Mouse (Mus musculus) CH12F3 (cell line): ENCODE results near the gene Sema3a.

Source experiments
- in situ Hi-C: fragments of 300-500 bp; cut with MboI; formaldehyde crosslinking; loops from 2 replicates; pipeline ENCODE4 v1.14.3; 2020; ENCODE audit warnings: low sequenced_read_pairs

Sema3a gene

DNA sequence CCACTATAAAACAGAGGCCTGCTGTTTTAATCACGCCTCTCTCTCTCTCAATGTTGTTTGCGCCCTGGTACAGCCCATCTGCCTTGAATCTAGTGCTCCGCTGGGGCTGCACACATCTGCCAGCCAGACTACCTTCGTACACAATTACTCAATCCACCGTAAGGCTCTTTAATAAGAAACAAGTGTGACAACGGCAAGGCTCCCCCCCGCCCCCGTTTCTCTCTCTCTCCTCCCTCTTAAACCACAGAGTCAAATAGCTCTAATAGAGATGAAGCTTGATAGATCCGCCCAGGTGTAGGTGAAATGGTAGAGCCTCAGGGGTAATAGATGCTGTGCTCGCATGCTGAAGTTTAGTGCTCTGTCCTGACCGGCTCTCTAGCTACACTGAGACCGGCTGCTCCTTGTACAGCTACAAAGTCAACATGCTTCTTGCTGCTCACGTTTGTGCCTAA is at the start of gene Sema3a:
Sema3a (plus strand) TSS at position 174 of the 452 bp plus-strand sequence.
- in situ Hi-C loops = no loop called here

DNA sequence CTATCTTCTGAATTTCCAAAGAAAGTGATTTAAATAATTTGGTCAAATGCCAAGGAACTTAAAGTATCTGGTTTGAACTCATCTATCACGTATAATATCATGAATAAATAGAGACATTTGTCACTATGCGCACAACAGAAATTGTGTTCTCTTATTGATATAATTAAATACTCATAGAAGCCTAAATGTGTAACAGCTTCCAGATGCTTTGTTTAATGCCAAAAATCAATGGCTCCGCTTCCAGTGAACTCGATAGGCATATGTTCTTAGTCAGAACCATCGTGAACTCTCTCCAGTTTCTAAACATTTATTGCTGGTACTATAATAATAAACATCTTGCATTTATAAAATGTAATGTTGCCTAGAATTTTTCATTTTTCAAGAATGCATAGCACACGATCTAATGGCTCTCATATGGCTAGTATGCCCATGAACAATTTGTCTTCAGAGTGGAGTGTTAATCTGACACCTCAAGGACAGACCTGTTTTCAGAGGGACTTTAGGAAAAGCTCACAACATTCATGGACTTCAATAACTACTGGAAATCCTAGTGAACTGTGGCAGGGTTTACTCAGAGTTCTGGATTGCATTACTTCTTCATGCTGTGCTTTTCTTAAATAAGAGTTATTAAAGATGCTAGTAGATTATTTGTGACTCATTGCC is 40.3 kb upstream of the Sema3a start:
- in situ Hi-C loops = no loop called here

DNA sequence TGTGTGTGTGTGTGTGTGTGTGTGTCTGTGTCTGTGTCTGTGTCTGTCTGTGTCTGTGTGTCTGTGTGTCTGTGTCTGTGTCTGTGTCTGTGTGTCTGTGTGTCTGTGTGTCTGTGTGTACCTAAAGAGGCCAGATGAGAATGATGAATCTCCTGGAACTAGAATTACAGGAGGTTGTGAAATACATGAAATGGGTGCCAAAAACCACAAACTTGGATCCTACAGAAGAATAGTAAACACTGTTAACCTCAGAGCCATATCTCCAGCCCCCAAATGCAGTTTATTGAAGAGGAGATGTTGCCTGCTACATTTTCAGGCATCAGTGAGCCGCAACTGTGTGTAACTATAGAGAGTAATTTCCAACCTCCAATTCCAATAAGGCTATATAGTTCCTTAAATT is 34.8 kb upstream of the Sema3a start:
- in situ Hi-C loops = no loop called here

DNA sequence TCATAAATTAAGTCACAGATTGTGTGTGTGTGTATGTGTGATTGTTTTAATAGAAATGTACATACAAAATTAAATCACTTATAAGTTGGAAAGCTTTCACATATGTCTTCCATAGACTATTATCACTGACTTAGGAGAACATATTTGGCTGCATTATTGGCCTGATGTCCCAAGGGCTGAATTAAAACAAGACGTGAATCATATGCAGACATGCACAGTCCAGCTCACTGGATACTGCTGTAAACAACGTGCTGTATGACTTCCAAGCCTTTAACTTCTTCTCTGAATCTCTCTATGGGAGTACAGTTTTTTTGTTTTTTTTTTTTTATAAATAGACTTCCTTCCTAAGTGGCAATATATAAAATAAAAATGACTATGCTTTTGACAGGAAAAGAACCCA is 15.7 kb upstream of the Sema3a start:
- in situ Hi-C loops = no loop called here

DNA sequence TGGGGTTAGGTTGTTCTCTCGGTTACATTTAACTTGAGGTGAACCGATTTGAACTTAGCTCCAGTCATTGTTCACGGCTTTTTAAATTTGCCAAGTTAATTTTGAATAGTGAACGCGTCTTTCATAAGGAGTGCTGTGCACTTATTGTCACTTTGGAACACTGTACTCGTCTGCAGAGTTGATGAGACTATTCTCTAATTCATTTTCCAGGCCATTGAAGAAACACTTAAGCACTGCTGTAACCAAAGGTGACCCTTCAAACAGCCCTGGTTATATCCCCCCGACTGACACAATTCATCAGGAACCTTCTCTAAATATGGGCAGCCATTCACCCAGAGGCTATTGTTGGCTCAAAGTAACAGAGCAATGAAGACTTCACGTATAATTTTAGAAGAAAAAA is 8.0 kb upstream of the Sema3a start:
- in situ Hi-C loops = no loop called here

DNA sequence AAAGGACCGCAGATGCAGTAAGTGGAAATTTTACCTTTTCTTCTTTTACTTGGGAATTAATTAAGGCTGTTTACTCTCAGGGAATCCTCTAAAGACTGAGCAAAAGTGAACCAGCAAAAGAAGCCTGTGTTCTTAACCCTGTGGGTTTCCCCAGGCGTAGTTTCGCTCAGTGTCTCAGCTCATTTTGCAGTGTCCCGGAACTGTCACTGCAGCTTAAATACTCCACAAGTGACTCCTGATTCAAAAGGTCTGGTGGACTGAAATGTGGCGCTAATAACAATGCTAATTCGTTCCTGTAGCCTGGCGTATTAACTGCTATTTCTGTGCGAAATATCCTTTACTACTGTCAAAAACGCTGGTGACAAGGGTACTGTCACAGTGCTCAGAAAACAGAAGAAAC is 543 bp downstream of the Sema3a start:
- in situ Hi-C loops = no loop called here

DNA sequence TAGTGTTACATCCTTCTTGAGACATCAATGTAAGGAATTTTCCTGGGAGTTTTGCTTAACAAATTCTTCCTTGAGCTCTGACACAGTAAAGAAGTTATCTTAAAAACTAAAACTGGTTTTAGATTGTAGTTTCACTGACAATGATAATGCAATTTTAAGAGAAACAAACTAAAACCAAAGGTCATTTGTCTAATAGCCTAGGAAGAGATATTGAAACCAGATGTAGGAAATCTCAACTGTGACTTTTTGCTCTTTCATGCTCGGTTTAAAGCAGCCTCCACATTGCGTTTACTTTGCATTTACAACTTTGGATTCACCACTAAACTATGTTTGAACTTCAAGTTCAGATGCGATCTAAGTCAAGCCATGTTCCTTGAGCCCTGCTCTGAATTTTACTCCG is 982 bp downstream of the Sema3a start:
- in situ Hi-C loops = no loop called here

DNA sequence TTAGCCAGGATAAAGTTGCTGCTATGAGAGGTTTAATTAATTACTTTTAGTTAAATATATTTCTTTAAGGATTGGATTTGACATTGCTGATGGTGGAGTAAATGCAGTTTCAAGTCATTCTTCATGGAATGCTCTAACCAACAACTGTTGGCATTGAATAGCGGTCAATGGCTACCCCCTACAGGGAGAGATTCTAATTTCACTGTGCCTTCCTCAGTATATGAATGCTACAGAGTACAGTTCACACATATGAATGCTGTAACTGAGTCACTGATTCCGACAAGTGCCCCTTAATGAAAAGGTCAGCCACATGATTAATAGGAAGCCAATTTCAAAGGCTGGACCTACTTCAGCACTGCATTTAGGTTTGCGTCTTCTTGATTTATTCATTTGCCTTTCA is 1.9 kb downstream of the Sema3a start:
- in situ Hi-C loops = no loop called here

DNA sequence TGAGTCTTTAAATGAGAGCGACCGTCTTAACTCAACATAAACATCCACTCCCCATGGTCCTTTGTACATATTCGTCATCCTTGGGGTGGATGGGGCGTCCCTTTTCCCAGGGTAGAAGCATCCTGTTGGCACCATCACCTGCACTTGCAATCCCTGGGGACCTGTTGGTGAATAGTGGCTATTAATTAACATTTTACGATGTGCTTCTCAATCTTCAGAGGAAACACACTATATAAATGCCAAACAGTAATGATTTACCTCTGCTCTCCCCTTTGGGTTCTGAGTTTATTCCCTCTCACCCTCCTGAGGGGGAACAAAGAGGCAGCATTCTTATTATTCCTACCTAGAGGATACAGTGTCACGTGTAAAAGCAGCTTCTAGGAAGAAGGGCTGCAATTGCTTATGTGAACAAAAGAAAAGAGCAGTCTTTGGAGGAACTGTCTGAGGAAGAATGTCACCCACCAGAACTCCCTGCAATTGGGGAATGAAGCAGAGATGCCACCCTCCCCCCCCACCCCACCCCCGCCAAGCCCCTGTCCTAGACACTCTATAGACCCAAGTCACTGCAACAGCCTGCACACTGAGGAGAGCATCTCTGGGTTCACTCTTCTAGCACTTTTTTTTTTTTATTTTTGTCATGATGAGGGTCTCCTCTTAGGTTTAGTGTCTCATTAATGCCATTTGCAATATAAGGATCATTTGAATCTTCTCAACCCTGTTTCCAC is 19.7 kb downstream of the Sema3a start:
- in situ Hi-C loops = no loop called here

DNA sequence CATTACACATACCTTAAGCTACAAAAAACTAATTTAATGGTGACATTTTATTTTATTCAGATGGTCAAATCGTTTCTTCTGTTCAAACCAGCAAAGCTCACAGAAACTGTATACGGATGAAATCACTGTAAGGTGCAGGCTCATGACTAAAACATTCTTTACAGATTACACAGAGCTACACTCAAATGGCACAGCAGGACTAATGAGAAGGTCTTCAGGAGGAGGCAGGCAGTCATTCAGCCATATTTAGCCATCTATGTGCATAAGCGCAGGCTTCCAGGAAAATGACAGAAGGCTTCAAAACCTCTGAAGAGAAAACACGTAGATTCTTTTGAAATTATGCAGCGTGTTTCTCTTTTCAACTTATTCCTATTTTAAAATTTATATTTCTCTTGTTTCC is 24.7 kb downstream of the Sema3a start:
- in situ Hi-C loops = no loop called here

DNA sequence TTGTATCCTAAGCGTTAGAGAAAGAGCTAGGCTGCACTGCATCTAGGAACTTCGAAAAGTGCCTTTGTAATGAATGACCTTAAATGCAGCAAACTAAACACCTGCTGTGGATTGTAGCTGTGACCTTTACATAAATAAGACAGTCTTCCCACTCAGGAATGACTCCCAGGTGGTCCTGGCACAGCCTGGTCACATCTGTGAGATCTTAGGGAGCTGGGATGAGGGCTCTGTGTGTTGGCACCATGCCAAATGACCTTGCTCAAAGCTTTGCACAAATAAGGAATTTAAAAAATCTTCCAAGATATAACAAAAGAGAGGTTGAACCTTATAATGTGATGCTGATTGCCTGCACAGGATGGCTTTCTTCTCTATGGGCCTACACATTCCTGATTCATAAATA is 25.8 kb downstream of the Sema3a start:
- in situ Hi-C loops = no loop called here

DNA sequence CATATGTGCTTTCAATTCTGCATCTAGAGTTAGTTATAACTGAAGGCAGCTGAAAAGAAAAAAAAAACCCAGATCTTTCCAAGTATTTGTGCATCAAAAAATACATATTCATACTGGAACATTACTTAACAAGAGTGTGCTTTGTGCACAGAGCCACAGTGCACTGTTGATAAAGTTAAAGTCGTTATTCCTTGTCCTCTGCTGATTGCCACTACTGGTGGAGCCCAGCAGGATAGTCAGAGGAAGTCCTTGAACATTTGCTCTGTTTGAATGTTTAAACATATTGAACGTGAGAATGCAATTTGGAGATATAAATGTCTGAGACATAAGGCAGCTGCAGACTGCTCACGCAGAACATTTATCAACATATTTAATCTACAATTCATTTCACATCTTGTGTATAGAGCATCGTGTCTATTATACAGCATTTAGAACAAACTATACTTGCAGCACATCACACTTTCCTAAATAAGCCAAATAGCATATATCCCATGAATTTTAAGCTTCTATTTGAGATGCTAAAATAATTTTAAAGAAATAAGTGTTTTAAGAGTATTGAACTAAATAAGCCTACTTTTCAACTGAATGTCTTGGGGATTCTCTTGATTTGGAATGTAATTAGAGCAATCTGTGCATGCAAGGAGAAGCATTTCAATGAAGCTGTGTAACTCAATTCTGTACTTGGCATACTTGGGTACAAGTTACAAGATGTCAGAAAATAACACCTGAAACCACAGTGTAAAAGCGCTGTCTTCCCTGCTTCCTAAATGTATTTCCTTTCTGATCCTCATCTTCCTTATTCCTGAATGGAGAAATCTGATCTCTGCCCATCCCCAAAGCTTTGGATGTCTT is 32.8 kb downstream of the Sema3a start:
- in situ Hi-C loops = no loop called here

DNA sequence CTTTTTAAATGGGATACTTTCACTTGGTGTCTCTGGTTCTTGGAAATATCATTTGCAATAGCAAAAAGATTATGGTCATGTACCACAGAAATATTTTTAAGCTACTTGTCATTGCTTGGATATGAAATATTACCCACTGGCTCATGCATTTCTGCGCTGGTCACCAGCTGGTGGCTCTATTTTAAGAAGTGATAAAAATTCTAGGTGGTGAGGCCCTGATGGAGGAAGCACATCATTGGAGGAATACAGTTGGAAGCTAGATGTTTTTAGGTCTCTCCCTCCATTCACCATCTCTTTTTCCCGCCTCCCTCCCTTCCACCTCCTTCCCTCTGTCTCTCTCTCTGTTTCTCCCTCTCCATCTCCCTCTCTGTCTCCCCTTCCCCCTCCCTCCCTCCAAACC is 57.0 kb downstream of the Sema3a start:
- in situ Hi-C loops = no loop called here

DNA sequence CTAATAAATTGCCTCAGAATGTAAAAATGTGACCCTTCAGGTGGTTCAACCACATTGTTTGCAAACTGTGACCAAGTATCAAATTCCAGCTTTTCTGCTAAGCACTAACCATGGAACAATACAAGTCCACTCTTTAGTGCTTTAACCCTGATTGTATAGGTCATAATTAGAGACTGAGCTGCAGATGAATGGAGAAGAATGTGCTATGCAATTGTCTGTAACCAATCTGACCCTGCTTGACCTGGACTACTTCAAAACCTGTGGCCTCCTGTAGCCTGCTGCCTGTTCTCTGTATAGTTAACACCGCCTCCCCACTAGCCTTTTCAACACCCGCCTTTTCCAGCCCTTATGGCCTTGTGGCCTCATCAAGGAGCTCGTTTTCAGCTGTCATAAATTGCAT is 72.7 kb downstream of the Sema3a start:
- in situ Hi-C loops = no loop called here

DNA sequence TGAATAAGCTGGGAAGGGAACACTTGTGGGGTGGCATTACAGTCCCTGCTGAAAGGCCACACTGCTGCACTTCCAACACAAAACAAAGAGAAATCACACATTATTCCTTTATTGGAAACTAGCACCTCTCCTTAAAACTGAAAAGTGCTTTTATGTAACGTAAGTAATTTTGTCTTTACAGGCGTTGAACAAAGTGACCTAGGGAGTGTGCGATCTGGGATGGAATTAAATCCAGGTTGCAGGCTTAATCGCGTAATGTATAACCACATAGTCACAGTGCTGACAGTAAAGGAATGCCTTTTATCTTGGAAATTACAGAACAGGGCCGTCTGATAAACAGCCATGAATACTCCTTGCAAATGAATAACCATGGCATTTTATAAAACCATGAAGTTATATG is 74.5 kb downstream of the Sema3a start:
- in situ Hi-C loops = no loop called here

DNA sequence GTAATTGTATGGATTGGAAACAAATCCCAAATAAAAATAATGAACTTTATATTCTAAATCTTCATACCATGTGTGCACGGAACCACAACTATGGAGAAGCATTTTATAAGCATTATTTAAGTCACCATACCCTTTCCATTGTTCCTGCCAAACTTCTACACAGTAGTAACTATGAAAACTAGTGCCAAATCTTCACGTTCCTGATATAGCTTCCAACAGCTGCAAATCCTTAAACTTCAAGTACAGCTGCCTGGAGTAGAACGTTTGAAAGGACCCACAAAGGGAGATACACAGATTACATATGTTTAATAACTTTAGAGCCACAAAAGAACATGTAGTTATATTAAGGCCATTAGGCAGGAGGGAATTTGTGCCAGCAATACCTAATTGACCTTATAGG is 130.1 kb downstream of the Sema3a start:
- in situ Hi-C loops = no loop called here

DNA sequence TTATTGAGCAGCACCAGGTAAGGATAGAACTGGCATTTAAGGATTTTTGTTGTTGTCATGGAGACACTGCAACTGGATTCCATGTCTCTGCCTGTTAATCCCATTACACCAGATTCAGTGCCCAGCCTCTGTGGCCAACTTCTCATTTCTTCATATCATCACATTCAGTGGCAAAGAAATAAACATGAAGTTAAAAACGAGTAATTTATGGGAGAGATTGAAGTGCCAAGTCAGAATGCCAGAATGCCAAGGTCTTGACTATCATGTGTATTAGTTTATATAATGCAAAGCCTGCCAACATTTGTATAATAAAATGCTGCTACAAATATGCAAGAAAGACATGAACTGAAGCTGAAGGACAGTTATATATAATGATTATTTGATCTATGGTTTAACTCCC is 131.1 kb downstream of the Sema3a start:
- in situ Hi-C loops = no loop called here

DNA sequence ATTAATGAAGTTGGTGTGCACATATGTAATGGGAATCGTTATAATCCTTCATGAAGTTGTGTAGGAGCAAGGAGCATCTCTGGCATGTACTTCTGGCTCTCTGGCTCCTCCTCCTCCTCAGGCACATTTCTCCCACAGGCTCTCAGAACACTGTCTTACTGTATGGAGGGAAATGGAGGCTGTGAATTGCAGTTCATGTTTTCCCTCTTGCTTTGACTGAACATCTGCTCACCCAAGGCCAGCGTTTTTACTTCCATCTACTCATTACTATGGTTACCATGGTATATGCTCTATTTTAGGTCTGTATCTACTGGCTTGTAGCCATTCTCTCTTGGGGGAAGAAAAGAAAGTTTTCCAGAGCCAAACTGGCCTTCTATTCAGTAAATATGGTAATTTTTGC is 137.9 kb downstream of the Sema3a start:
- in situ Hi-C loops = no loop called here

DNA sequence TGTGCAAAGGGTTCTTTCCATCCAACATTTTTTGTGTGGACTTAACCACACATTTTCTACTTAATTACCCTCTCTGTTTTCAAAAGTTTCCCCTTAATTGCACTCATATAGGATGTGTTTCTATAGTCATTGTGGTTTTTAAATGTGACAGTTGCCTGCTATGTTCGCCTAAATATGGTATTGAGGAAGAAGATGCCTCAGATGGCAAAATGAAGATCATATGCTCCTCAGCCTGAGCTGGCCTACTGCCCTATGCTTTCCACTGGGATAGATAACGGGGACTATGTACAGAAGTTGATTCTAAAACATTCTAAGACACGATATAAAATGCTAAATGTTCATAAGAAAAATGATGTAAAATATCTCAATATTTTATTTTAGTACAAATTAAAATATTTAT is 138.3 kb downstream of the Sema3a start:
- in situ Hi-C loops = no loop called here

DNA sequence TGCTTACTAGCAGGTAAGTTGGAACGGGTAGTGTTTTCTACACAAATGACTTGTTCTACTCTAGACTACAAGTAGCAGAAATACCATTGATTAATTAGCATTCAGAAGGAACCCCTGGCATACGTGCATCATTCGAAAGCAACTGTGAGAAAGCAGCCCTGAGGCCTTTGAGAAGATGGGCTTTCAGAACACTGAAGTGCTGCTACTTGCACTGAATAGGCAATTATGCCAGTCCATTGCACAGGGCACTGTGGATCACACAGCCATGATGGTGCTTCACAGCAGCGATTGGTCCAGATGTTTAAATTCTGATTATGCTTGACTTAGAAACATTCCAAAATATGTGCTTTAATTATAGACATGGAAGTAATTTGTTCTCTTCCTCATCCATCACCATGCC is 187.5 kb downstream of the Sema3a start:
- in situ Hi-C loops = no loop called here

DNA sequence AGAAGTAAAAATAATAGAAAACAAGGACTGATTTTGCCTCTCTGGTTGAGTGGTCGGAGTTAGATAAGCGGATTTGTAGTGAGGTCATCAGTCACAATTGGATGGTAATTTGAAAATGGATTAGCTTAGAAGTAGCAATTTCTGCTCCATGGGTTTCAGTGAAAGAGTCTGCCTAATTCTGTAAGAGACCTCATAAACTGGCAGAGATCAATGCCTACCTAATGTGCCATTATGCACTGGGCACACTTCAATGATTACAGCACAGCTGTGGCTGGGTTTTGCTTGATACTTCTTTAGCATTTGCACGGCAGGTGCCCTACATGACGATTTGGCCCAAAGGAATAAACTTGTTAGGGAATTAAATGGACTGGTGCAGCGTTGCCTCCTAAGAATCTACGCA is 188.8 kb downstream of the Sema3a start:
- in situ Hi-C loops = no loop called here
